Mouse (Mus musculus): Measurements from ENCODE around the gene Lgals4. TPM values are rescaled to one million over a fixed set of nuclear protein-coding genes. Genes with fewer than 3 reads are reported as not detected.

Gene Lgals4
- total and polyA plus RNA-seq, 2 experiments: 11.0 to 16.4 TPM

- 90% methylated on average over 2 of the region's 2 CpGs for WGBS
Observed at GRCm38 (mm10) chr7:28874565-28874964, 40.9 kb downstream of the Lgals4 start.

GRCm38 (mm10) chr7:28876099-28876498, 42.4 kb downstream of the Lgals4 start:
- 84% methylated on average over 4 of the region's 4 CpGs for WGBS
- Histone ChIP-seq H3K27ac (replicated peaks; ENCODE audit: insufficient read depth, low read depth, low read length) (no peak overlapping the region), H3K4me1 (ENCODE audit: control insufficient read depth, insufficient read depth, low read length) (no peaks in the 10 kb centered on the region)

More at GRCm38 (mm10) chr7:28874565-28874964, 40.9 kb downstream of the Lgals4 start:
- DNase-seq (ENCODE audit: extremely low read depth, low read depth, low spot score): no peak
- Histone ChIP-seq H3K27ac (replicated peaks; ENCODE audit: insufficient read depth, low read depth, low read length) (no peak overlapping the region), H3K79me2 (ENCODE audit: control insufficient read depth, insufficient read depth, low read length) (no peaks in the 10 kb centered on the region), H3K27me3 (ENCODE audit: control insufficient read depth, insufficient read depth, low read length) (no peaks in the 10 kb centered on the region), H3K9ac (ENCODE audit: low read depth, low read length) (no peak overlapping the region), H3K36me3 (ENCODE audit: control insufficient read depth, insufficient read depth, low read length) (no peaks in the 10 kb centered on the region), H3K4me3 (ENCODE audit: insufficient read depth, low read depth, low read length) (no peak overlapping the region), H3K4me1 (ENCODE audit: control insufficient read depth, insufficient read depth, low read length) (no peaks in the 10 kb centered on the region)
- TF ChIP-seq POLR2A (IDR thresholded peaks at IDR 0.05; ENCODE audit: extremely low read depth, insufficient read depth, low read length): no peak
- no peak for TF ChIP-seq CTCF (IDR thresholded peaks at IDR 0.05; ENCODE audit: low read depth, low read length)

GRCm38 (mm10) chr7:28877155-28877554, 43.5 kb downstream of the Lgals4 start:
- no peak overlapping the region for H3K4me3 ChIP-seq (ENCODE audit: insufficient read depth, low read depth, low read length)
- H3K9ac ChIP-seq (ENCODE audit: low read depth, low read length): no peak overlapping the region

More at GRCm38 (mm10) chr7:28876099-28876498, 42.4 kb downstream of the Lgals4 start:
- H3K36me3 ChIP-seq (ENCODE audit: control insufficient read depth, insufficient read depth, low read length): no peaks in the 10 kb centered on the region
- no peak overlapping the region for H3K9ac ChIP-seq (ENCODE audit: low read depth, low read length)
- no peak for DNase-seq (ENCODE audit: extremely low read depth, low read depth, low spot score)
- no peak for TF ChIP-seq CTCF (IDR thresholded peaks at IDR 0.05; ENCODE audit: low read depth, low read length)
- no peak for TF ChIP-seq POLR2A (IDR thresholded peaks at IDR 0.05; ENCODE audit: extremely low read depth, insufficient read depth, low read length)
- H3K79me2 ChIP-seq (ENCODE audit: control insufficient read depth, insufficient read depth, low read length): no peaks in the 10 kb centered on the region
- no peak overlapping the region for H3K4me3 ChIP-seq (ENCODE audit: insufficient read depth, low read depth, low read length)
- no peaks in the 10 kb centered on the region for H3K27me3 ChIP-seq (ENCODE audit: control insufficient read depth, insufficient read depth, low read length)

GRCm38 (mm10) chr7:28877856-28878255, 44.2 kb downstream of the Lgals4 start:
- no peak overlapping the region for H3K27ac ChIP-seq (replicated peaks; ENCODE audit: insufficient read depth, low read depth, low read length)

More at GRCm38 (mm10) chr7:28877155-28877554, 43.5 kb downstream of the Lgals4 start:
- no peak for DNase-seq (ENCODE audit: extremely low read depth, low read depth, low spot score)
- Histone ChIP-seq H3K27ac (replicated peaks; ENCODE audit: insufficient read depth, low read depth, low read length) (no peak overlapping the region), H3K36me3 (ENCODE audit: control insufficient read depth, insufficient read depth, low read length) (no peaks in the 10 kb centered on the region), H3K4me1 (ENCODE audit: control insufficient read depth, insufficient read depth, low read length) (no peaks in the 10 kb centered on the region), H3K27me3 (ENCODE audit: control insufficient read depth, insufficient read depth, low read length) (no peaks in the 10 kb centered on the region), H3K79me2 (ENCODE audit: control insufficient read depth, insufficient read depth, low read length) (no peaks in the 10 kb centered on the region)
- 89% methylated on average over 7 of the region's 7 CpGs for WGBS
- TF ChIP-seq CTCF (IDR thresholded peaks at IDR 0.05; ENCODE audit: low read depth, low read length) (no peak), POLR2A (IDR thresholded peaks at IDR 0.05; ENCODE audit: extremely low read depth, insufficient read depth, low read length) (no peak)

GRCm38 (mm10) chr7:28879606-28880005, 46.0 kb downstream of the Lgals4 start:
- no peak for DNase-seq (ENCODE audit: extremely low read depth, low read depth, low spot score)
- no peak overlapping the region for H3K9ac ChIP-seq (ENCODE audit: low read depth, low read length)
- no peak for TF ChIP-seq CTCF (IDR thresholded peaks at IDR 0.05; ENCODE audit: low read depth, low read length)
- no peak for TF ChIP-seq POLR2A (IDR thresholded peaks at IDR 0.05; ENCODE audit: extremely low read depth, insufficient read depth, low read length)
- WGBS: 83% methylated on average over 7 of the region's 7 CpGs
- no peaks in the 10 kb centered on the region for H3K4me1 ChIP-seq (ENCODE audit: control insufficient read depth, insufficient read depth, low read length)
- no peak overlapping the region for H3K4me3 ChIP-seq (ENCODE audit: insufficient read depth, low read depth, low read length)
- no peaks in the 10 kb centered on the region for H3K27me3 ChIP-seq (ENCODE audit: control insufficient read depth, insufficient read depth, low read length)
- H3K36me3 ChIP-seq (ENCODE audit: control insufficient read depth, insufficient read depth, low read length): no peaks in the 10 kb centered on the region
- H3K27ac ChIP-seq (replicated peaks; ENCODE audit: insufficient read depth, low read depth, low read length): no peak overlapping the region
- H3K79me2 ChIP-seq (ENCODE audit: control insufficient read depth, insufficient read depth, low read length): no peaks in the 10 kb centered on the region

More at GRCm38 (mm10) chr7:28877856-28878255, 44.2 kb downstream of the Lgals4 start:
- Histone ChIP-seq H3K36me3 (ENCODE audit: control insufficient read depth, insufficient read depth, low read length) (no peaks in the 10 kb centered on the region), H3K4me3 (ENCODE audit: insufficient read depth, low read depth, low read length) (no peak overlapping the region), H3K27me3 (ENCODE audit: control insufficient read depth, insufficient read depth, low read length) (no peaks in the 10 kb centered on the region), H3K79me2 (ENCODE audit: control insufficient read depth, insufficient read depth, low read length) (no peaks in the 10 kb centered on the region), H3K9ac (ENCODE audit: low read depth, low read length) (no peak overlapping the region), H3K4me1 (ENCODE audit: control insufficient read depth, insufficient read depth, low read length) (no peaks in the 10 kb centered on the region)
- DNase-seq (ENCODE audit: extremely low read depth, low read depth, low spot score): no peak
- TF ChIP-seq CTCF (IDR thresholded peaks at IDR 0.05; ENCODE audit: low read depth, low read length) (no peak), POLR2A (IDR thresholded peaks at IDR 0.05; ENCODE audit: extremely low read depth, insufficient read depth, low read length) (no peak)
- WGBS: 92% methylated on average over 4 of the region's 4 CpGs

GRCm38 (mm10) chr7:28880554-28880953, 46.9 kb downstream of the Lgals4 start:
- Histone ChIP-seq H3K36me3 (ENCODE audit: control insufficient read depth, insufficient read depth, low read length) (no peaks in the 10 kb centered on the region), H3K27me3 (ENCODE audit: control insufficient read depth, insufficient read depth, low read length) (no peaks in the 10 kb centered on the region), H3K27ac (replicated peaks; ENCODE audit: insufficient read depth, low read depth, low read length) (no peak overlapping the region), H3K9ac (ENCODE audit: low read depth, low read length) (no peak overlapping the region), H3K4me3 (ENCODE audit: insufficient read depth, low read depth, low read length) (no peak overlapping the region), H3K79me2 (ENCODE audit: control insufficient read depth, insufficient read depth, low read length) (no peaks in the 10 kb centered on the region), H3K4me1 (ENCODE audit: control insufficient read depth, insufficient read depth, low read length) (no peaks in the 10 kb centered on the region)
- DNase-seq (ENCODE audit: extremely low read depth, low read depth, low spot score): no peak
- WGBS: 88% methylated on average over 10 of the region's 10 CpGs
- TF ChIP-seq CTCF (IDR thresholded peaks at IDR 0.05; ENCODE audit: low read depth, low read length) (no peak), POLR2A (IDR thresholded peaks at IDR 0.05; ENCODE audit: extremely low read depth, insufficient read depth, low read length) (no peak)

All from liver, adult 2 months (tissue).